Mouse (Mus musculus) right cerebral cortex, postnatal 14 days (tissue): ENCODE results near the gene Gm37240.
A peak's percentile ranks its signal among the peaks of the same experiment; 100 is the strongest.

Experiments
- DNase-seq: peaks from one replicate; pipeline ENCODE4 v3.0.0; 2022

The Gm37240 gene

GRCm38 (mm10) chr3:84852877-84853276 is 1034.4 kb downstream of the Gm37240 start:
- no peak for DNase-seq

GRCm38 (mm10) chr3:84851801-84852200 is 1035.5 kb downstream of the Gm37240 start:
- no peak for DNase-seq

- DNase-seq = no peak
Observed at GRCm38 (mm10) chr3:84850418-84850817, 1036.9 kb downstream of the Gm37240 start.

GRCm38 (mm10) chr3:84848798-84849197 is 1038.5 kb downstream of the Gm37240 start:
- no peak for DNase-seq

GRCm38 (mm10) chr3:84843594-84843993 is 1043.7 kb downstream of the Gm37240 start:
- DNase-seq = peak; percentile 8

- no peak for DNase-seq
Observed at GRCm38 (mm10) chr3:84842793-84843192, 1044.5 kb downstream of the Gm37240 start.

GRCm38 (mm10) chr3:84841271-84841670 is 1046.0 kb downstream of the Gm37240 start:
- no peak for DNase-seq

- DNase-seq = no peak
Observed at GRCm38 (mm10) chr3:84839499-84839898, 1047.8 kb downstream of the Gm37240 start.

- no peak for DNase-seq
Observed at GRCm38 (mm10) chr3:84837984-84838383, 1049.3 kb downstream of the Gm37240 start.

GRCm38 (mm10) chr3:84836029-84836428 is 1051.3 kb downstream of the Gm37240 start:
- DNase-seq = no peak

- no peak for DNase-seq
Observed at GRCm38 (mm10) chr3:84829366-84829765, 1058.0 kb downstream of the Gm37240 start.

- no peak for DNase-seq
Observed at GRCm38 (mm10) chr3:84827617-84828016, 1059.7 kb downstream of the Gm37240 start.

- no peak for DNase-seq
Observed at GRCm38 (mm10) chr3:84826938-84827337, 1060.4 kb downstream of the Gm37240 start.

GRCm38 (mm10) chr3:84826405-84826804 is 1060.9 kb downstream of the Gm37240 start:
- DNase-seq = no peak

GRCm38 (mm10) chr3:84825990-84826389 is 1061.3 kb downstream of the Gm37240 start:
- DNase-seq = no peak

GRCm38 (mm10) chr3:84820654-84821201 is 1066.6 kb downstream of the Gm37240 start:
- DNase-seq = no peak

- DNase-seq = no peak
Observed at GRCm38 (mm10) chr3:84816951-84817350, 1070.4 kb downstream of the Gm37240 start.

GRCm38 (mm10) chr3:84815461-84815860 is 1071.9 kb downstream of the Gm37240 start:
- DNase-seq = peak; percentile 51

- no peak for DNase-seq
Observed at GRCm38 (mm10) chr3:84814762-84815381, 1072.4 kb downstream of the Gm37240 start, which contains the start of gene Fbxw7. Gene Fbxw7, plus strand, starts transcription at chr3:84815268.

- peak; percentile 100 for DNase-seq
Observed at GRCm38 (mm10) chr3:84814157-84814761, 1073.1 kb downstream of the Gm37240 start.

GRCm38 (mm10) chr3:84813436-84814156 is 1073.7 kb downstream of the Gm37240 start:
- no peak for DNase-seq

- no peak for DNase-seq
Observed at GRCm38 (mm10) chr3:84810803-84811202, 1076.5 kb downstream of the Gm37240 start.

- DNase-seq = no peak
Observed at GRCm38 (mm10) chr3:84808906-84809305, 1078.4 kb downstream of the Gm37240 start.

GRCm38 (mm10) chr3:84807826-84808225 is 1079.5 kb downstream of the Gm37240 start:
- DNase-seq = no peak
